Mouse (Mus musculus): Measurements from ENCODE around the gene Cdkl5.

DNA sequence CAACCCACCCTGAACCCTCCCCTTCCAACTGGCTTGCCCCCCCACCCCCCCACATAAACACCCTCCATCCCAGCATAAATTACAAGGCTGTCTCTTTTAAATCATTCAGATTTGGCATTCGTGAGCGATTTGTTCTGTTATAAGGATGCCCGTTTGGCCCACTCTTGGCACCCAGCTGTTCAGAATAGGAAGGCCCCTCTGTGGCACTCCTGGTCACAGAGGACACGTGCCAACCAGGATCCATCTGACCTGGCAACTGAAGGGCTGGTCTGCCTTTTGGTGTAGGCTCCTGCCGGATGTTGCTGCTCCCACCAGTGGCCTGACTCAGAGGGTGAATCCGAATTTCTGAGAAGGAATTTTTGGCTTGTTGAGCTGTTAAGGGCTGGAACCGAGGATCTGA lies 186.3 kb downstream of the Cdkl5 start:
- no peak for TF ChIP-seq EP300 (IDR thresholded peaks at IDR 0.05)
- TF ChIP-seq CTCF (IDR thresholded peaks at IDR 0.05): no peak

All from lung, postnatal 0 days (tissue).